Mouse (Mus musculus): ENCODE data around the gene Apoc3. TPM values are rescaled to one million over a fixed set of nuclear protein-coding genes. Genes with fewer than 3 reads are reported as not detected.
A peak's percentile ranks its signal among the peaks of the same experiment; 100 is the strongest.

Gene Apoc3
- total and polyA plus RNA-seq, 3 experiments = not detected

DNA sequence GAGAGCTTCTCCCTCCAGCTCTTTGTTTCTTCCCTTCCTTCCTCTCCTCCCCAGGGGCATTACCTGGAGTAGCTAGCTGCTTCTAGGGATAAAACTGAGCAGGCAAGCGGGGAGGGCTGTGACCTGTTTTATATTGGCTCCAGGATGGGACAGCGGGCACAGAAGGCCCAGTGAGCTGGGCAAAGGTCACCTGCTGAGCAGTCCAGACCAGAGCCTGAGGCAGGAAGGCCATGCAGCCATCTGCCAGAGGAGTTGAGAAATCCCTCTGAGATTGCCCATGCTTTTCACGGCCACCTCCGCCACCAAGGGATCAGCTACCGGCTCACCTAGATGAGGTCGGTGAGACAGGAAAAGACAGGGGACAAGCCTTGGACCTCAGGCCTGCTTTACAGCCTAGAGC is 240 bp downstream of the Apoc3 start:
- no peak overlapping the region for H3K9ac ChIP-seq (ENCODE audit: control insufficient read depth, low read depth, low read length, poor library complexity, severe bottlenecking)
- H3K36me3 ChIP-seq (ENCODE audit: control insufficient read depth in 1 of 2, insufficient read depth in 2 of 2, low read length in 2 of 2) = no peaks in the 10 kb centered on the region
- H3K4me1 ChIP-seq (ENCODE audit: control insufficient read depth in 1 of 2, insufficient read depth in 2 of 2, low read length in 2 of 2) = peaks cover 0 to 3% of the 10 kb centered on the region in 2 experiments; a peak in 1 of 4 replicates
- no peak overlapping the region for H3K4me3 ChIP-seq (ENCODE audit: control insufficient read depth in 1 of 2, insufficient read depth in 1 of 2, low read depth in 2 of 2, low read length in 2 of 2)
- TF ChIP-seq CHD1 (IDR thresholded peaks at IDR 0.05; ENCODE audit: low read depth, low read length) (no peak), MYB (IDR thresholded peaks at IDR 0.05; ENCODE audit: low read depth, low read length) (no peak), UBTF (IDR thresholded peaks at IDR 0.05; ENCODE audit: borderline replicate concordance, insufficient read depth, low read depth, low read length) (no peak)
- H3K9me3 ChIP-seq (replicated peaks; ENCODE audit: insufficient read depth, low read length) = no peaks in the 10 kb centered on the region
- no peaks in the 10 kb centered on the region; the same call in 1 of the 2 replicates for H3K79me2 ChIP-seq (ENCODE audit: control insufficient read depth, insufficient read depth, low read length, poor library complexity)
- H3K27me3 ChIP-seq (ENCODE audit: control insufficient read depth in 1 of 2, insufficient read depth in 2 of 2, low read length in 2 of 2) = no peaks in the 10 kb centered on the region
- no peak overlapping the region for H3K27ac ChIP-seq (ENCODE audit: control insufficient read depth, low read depth, low read length)
- DNase-seq (ENCODE audit: low read depth, low spot score) = no peak

DNA sequence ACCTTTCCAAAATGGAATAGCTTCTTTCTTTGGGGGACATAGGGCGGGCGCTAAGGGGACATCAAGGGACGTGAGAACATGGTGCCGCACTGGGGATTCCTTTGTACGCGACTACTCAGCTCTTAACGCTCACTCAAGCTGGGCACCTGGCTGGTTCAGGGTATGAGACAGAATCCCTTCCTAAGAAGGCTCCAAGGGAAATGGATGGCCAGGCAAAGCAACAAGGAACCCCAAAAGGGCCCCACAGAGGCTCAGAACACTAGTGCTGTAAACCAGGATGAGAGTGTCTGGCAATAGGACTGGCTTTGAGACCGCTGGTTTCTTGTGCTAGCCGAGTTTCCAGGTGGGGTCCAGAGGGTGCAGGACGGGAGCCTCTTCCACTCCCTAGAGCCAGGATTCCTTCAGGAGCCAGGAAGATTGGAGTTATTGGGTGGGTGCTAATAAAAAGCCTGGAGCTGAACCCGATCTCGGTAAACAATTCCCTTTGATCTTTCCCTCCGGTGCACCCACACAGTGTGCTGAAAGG is 4.9 kb downstream of the Apoc3 start:
- H3K27ac ChIP-seq (ENCODE audit: control insufficient read depth, low read depth, low read length) = peak overlapping the region; percentile 4; the same call in 1 of the 2 replicates
- no peaks in the 10 kb centered on the region for H3K9me3 ChIP-seq (replicated peaks; ENCODE audit: insufficient read depth, low read length)
- H3K79me2 ChIP-seq (ENCODE audit: control insufficient read depth, insufficient read depth, low read length, poor library complexity) = no peaks in the 10 kb centered on the region; the same call in 1 of the 2 replicates
- peaks cover 0 to 19% of the 10 kb centered on the region in 2 experiments; a peak in 2 of 4 replicates for H3K36me3 ChIP-seq (ENCODE audit: control insufficient read depth in 1 of 2, insufficient read depth in 2 of 2, low read length in 2 of 2)
- peak overlapping the region; percentile 66 for H3K9ac ChIP-seq (ENCODE audit: control insufficient read depth, low read depth, low read length, poor library complexity, severe bottlenecking)
- no peak for DNase-seq (ENCODE audit: low read depth, low spot score)
- H3K27me3 ChIP-seq (ENCODE audit: control insufficient read depth in 1 of 2, insufficient read depth in 2 of 2, low read length in 2 of 2) = no peaks in the 10 kb centered on the region
- H3K4me1 ChIP-seq (ENCODE audit: control insufficient read depth in 1 of 2, insufficient read depth in 2 of 2, low read length in 2 of 2) = peaks cover 10 to 26% of the 10 kb centered on the region in 2 experiments
- TF ChIP-seq ZKSCAN1 (IDR thresholded peaks at IDR 0.05; ENCODE audit: low read depth, low read length) = no peak
- no peak for TF ChIP-seq NELFE (IDR thresholded peaks at IDR 0.05; ENCODE audit: low read depth, low read length)
- TF ChIP-seq BHLHE40 (IDR thresholded peaks at IDR 0.05; ENCODE audit: borderline replicate concordance, low read depth, low read length) = no peak
- no peak for TF ChIP-seq CTCF (IDR thresholded peaks at IDR 0.05 in 2 of 3, conservative IDR thresholded peaks at IDR 0.05 in 1 of 3; ENCODE audit: control insufficient read depth in 1 of 3, insufficient read depth in 1 of 3, low read depth in 2 of 3, low read length in 3 of 3, poor library complexity in 1 of 3, severe bottlenecking in 1 of 3)
- no peak for TF ChIP-seq MAX (IDR thresholded peaks at IDR 0.05; ENCODE audit: low read length)
- no peak for TF ChIP-seq POLR2AphosphoS2 (IDR thresholded peaks at IDR 0.05; ENCODE audit: low read length)
- TF ChIP-seq ZNF384 (IDR thresholded peaks at IDR 0.05; ENCODE audit: low read depth, low read length) = no peak
- no peak for TF ChIP-seq SMC3 (IDR thresholded peaks at IDR 0.05; ENCODE audit: low read depth, low read length)
- no peak for TF ChIP-seq RCOR1 (IDR thresholded peaks at IDR 0.05; ENCODE audit: low read depth, low read length)
- peak overlapping the region; percentile 59 to 73 for H3K4me3 ChIP-seq (ENCODE audit: control insufficient read depth in 1 of 2, insufficient read depth in 1 of 2, low read depth in 2 of 2, low read length in 2 of 2)

DNA sequence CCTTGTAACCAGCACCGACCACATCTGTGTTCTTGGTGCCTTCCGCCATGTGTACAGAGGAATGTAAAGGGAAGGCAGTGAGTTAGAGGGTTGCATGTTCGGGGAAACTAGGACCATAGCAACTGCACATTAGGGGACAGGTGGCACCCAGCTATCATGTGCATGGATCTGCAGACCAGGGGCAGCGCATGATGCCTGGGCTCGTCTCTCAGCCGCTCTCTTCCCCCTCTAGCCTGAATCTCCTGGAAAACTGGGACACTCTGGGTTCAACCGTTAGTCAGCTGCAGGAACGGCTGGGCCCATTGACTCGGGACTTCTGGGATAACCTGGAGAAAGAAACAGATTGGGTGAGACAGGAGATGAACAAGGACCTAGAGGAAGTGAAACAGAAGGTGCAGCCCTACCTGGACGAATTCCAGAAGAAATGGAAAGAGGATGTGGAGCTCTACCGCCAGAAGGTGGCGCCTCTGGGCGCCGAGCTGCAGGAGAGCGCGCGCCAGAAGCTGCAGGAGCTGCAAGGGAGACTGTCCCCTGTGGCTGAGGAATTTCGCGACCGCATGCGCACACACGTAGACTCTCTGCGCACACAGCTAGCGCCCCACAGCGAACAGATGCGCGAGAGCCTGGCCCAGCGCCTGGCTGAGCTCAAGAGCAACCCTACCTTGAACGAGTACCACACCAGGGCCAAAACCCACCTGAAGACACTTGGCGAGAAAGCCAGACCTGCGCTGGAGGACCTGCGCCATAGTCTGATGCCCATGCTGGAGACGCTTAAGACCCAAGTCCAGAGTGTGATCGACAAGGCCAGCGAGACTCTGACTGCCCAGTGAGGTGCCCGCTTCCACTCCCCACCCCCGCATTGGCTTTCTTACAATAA is 5.6 kb downstream of the Apoc3 start:
- H3K36me3 ChIP-seq (ENCODE audit: control insufficient read depth in 1 of 2, insufficient read depth in 2 of 2, low read length in 2 of 2) = peaks cover 0 to 24% of the 10 kb centered on the region in 2 experiments; a peak in 2 of 4 replicates
- H3K27me3 ChIP-seq (ENCODE audit: control insufficient read depth in 1 of 2, insufficient read depth in 2 of 2, low read length in 2 of 2) = no peaks in the 10 kb centered on the region
- DNase-seq (ENCODE audit: low read depth, low spot score) = peak; percentile 95
- H3K27ac ChIP-seq (ENCODE audit: control insufficient read depth, low read depth, low read length) = peak overlapping the region; percentile 4; the same call in 1 of the 2 replicates
- peak overlapping the region; percentile 66 for H3K9ac ChIP-seq (ENCODE audit: control insufficient read depth, low read depth, low read length, poor library complexity, severe bottlenecking)
- H3K4me1 ChIP-seq (ENCODE audit: control insufficient read depth in 1 of 2, insufficient read depth in 2 of 2, low read length in 2 of 2) = peaks cover 13 to 33% of the 10 kb centered on the region in 2 experiments
- H3K79me2 ChIP-seq (ENCODE audit: control insufficient read depth, insufficient read depth, low read length, poor library complexity) = no peaks in the 10 kb centered on the region; the same call in 1 of the 2 replicates
- peak overlapping the region; percentile 59 to 73 for H3K4me3 ChIP-seq (ENCODE audit: control insufficient read depth in 1 of 2, insufficient read depth in 1 of 2, low read depth in 2 of 2, low read length in 2 of 2)
- no peaks in the 10 kb centered on the region for H3K9me3 ChIP-seq (replicated peaks; ENCODE audit: insufficient read depth, low read length)
- TF ChIP-seq BHLHE40 (IDR thresholded peaks at IDR 0.05; ENCODE audit: borderline replicate concordance, low read depth, low read length) = no peak
- TF ChIP-seq CHD2 (IDR thresholded peaks at IDR 0.05; ENCODE audit: low read length) = no peak
- TF ChIP-seq ZMIZ1 (IDR thresholded peaks at IDR 0.05; ENCODE audit: low read depth, low read length) = peak; percentile 55; the same call in 1 of the 2 replicates
- TF ChIP-seq USF1 (IDR thresholded peaks at IDR 0.05; ENCODE audit: low read depth, low read length) = no peak
- no peak for TF ChIP-seq ZKSCAN1 (IDR thresholded peaks at IDR 0.05; ENCODE audit: low read depth, low read length)
- peak; percentile 45; the same call in 1 of the 2 replicates for TF ChIP-seq ETS1 (IDR thresholded peaks at IDR 0.05; ENCODE audit: low read depth, low read length)
- TF ChIP-seq KAT2A (conservative IDR thresholded peaks at IDR 0.05; ENCODE audit: low read depth, low read length) = no peak
- no peak for TF ChIP-seq ELF1 (IDR thresholded peaks at IDR 0.05; ENCODE audit: low read depth, low read length)
- TF ChIP-seq TCF12 (IDR thresholded peaks at IDR 0.05; ENCODE audit: low read depth, low read length) = peak; percentile 51; the same call in 1 of the 2 replicates
- TF ChIP-seq MYC (IDR thresholded peaks at IDR 0.05; ENCODE audit: low read depth, low read length) = peak; percentile 82
- TF ChIP-seq MYB (IDR thresholded peaks at IDR 0.05; ENCODE audit: low read depth, low read length) = no peak
- no peak for TF ChIP-seq MAX (IDR thresholded peaks at IDR 0.05; ENCODE audit: low read length)
- TF ChIP-seq POLR2AphosphoS2 (IDR thresholded peaks at IDR 0.05; ENCODE audit: low read length) = no peak
- no peak for TF ChIP-seq TAL1 (IDR thresholded peaks at IDR 0.05; ENCODE audit: low read length)
- TF ChIP-seq POLR2AphosphoS5 (IDR thresholded peaks at IDR 0.05; ENCODE audit: borderline replicate concordance, low read depth, low read length) = no peak
- TF ChIP-seq MAZ (IDR thresholded peaks at IDR 0.05; ENCODE audit: low read depth, low read length) = no peak
